Mouse (Mus musculus): ENCODE measurements around the gene Dnttip2. TPM values are rescaled to one million over a fixed set of nuclear protein-coding genes. Genes with fewer than 3 reads are reported as not detected.

The Dnttip2 gene
- polyA plus RNA-seq, 1 experiment from 2014 or later: 96.8 TPM

DNA sequence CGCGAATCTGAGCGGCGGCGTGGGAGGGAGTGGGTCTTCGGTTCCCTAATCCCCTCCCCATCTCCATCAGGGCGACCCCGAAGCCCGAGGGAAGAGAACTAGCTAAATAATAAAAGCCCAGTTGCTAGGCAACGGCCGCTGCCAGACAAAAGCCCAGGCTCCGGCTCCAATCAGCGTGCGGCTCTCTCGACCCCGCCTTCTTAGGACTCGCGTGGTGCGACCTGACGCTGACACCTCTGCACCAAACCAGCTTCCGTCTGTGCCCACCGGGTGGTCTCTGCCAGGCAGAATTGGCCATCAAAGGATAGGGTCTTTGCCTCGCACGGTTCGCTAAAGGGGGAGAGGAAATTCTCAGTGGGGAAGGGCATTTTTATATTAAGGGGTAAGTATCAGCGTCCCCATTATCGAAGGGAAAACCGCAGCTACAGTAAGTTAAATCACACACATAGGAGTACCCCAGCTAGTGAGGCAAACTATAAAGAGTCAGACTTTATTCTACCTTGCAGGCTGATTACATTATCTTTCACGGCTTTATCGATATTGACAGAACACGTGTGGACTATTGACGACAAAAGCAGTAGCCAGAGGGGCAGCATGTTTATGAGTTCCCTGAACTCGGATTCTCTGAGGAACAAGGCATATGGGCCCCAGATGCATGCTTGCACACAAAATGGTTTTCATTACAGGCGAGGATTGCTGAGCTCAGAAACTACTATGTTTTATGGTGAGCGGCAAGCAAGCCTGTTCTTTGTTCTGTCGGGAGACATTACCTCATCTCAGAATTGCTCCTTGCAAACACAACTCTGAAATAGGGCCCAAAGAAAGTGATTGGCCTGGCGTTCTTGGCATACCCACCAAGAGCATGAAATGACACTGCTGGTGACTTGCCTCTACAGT lies 20.0 kb downstream of the Dnttip2 start, which contains the start of gene Bcar3:
Gene Bcar3, plus strand, starts transcription at position 183 of the 897 bp plus-strand sequence.
- WGBS: 5% methylated on average over 37 of the region's 37 CpGs
- DNase-seq (ENCODE audit: low spot score, missing footprints) (peak; percentile 98), ATAC-seq (ENCODE audit: low FRiP score) (peak; percentile 86)
- Histone ChIP-seq H3K4me2 (peak within 1 kb of the TSS; percentile 71), H3K9ac (ENCODE audit: low read length) (peak within 1 kb of the TSS; percentile 97), H3K27me3 (ENCODE audit: control insufficient read depth, insufficient read depth, low read length) (no peaks in the 10 kb centered on the region), H3K36me3 (ENCODE audit: control insufficient read depth, insufficient read depth, low read length) (no peaks in the 10 kb centered on the region), H3K4me1 (ENCODE audit: control insufficient read depth, insufficient read depth, low read length) (peaks cover 21% of the 10 kb centered on the region), H3K4me3 (ENCODE audit: low read depth, low read length) (peak within 1 kb of the TSS; percentile 88), H3K9me3 (ENCODE audit: control insufficient read depth, low read length) (no peaks in the 10 kb centered on the region), H3K27ac (ENCODE audit: low read depth, low read length) (peak within 1 kb of the TSS; percentile 98)

DNA sequence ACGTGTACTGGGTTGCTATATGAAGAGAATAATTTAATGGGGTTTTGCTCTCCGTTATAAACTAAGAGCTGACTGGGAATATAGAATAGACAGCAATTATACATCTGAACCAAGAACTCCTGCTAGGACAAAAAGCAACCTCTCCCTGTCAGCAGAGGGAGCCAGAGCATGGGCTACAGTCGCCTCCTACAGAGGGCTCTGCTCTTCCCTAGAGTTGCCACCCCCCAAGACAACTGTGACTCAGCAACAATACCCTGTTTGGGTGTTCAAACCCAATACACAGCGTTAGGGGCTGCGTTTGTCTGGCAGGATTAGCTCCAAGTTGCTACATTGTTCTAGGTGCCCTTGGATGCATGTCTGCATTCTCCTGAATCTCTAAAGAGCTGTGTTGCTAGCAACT lies 21.3 kb downstream of the Dnttip2 start:
- no peaks in the 10 kb centered on the region for H3K27me3 ChIP-seq (ENCODE audit: control insufficient read depth, insufficient read depth, low read length)
- H3K4me2 ChIP-seq: no peak overlapping the region
- peaks cover 21% of the 10 kb centered on the region for H3K4me1 ChIP-seq (ENCODE audit: control insufficient read depth, insufficient read depth, low read length)
- no peak overlapping the region for H3K9ac ChIP-seq (ENCODE audit: low read length)
- 6% methylated on average over 5 of the region's 5 CpGs for WGBS
- DNase-seq (ENCODE audit: low spot score, missing footprints) (peak; percentile 93), ATAC-seq (ENCODE audit: low FRiP score) (no peak)
- H3K9me3 ChIP-seq (ENCODE audit: control insufficient read depth, low read length): no peaks in the 10 kb centered on the region
- no peaks in the 10 kb centered on the region for H3K36me3 ChIP-seq (ENCODE audit: control insufficient read depth, insufficient read depth, low read length)
- no peak overlapping the region for H3K27ac ChIP-seq (ENCODE audit: low read depth, low read length)
- no peak overlapping the region for H3K4me3 ChIP-seq (ENCODE audit: low read depth, low read length)

GRCm38 (mm10) chr3:122296979-122297378 lies 22.8 kb downstream of the Dnttip2 start:
- WGBS: 61% methylated on average over 5 of the region's 5 CpGs
- Histone ChIP-seq H3K36me3 (ENCODE audit: control insufficient read depth, insufficient read depth, low read length) (no peaks in the 10 kb centered on the region), H3K27ac (ENCODE audit: low read depth, low read length) (no peak overlapping the region), H3K27me3 (ENCODE audit: control insufficient read depth, insufficient read depth, low read length) (no peaks in the 10 kb centered on the region), H3K4me1 (ENCODE audit: control insufficient read depth, insufficient read depth, low read length) (peaks cover 17% of the 10 kb centered on the region), H3K4me2 (no peak overlapping the region), H3K9me3 (ENCODE audit: control insufficient read depth, low read length) (no peaks in the 10 kb centered on the region), H3K4me3 (ENCODE audit: low read depth, low read length) (no peak overlapping the region), H3K9ac (ENCODE audit: low read length) (no peak overlapping the region)
- ATAC-seq (ENCODE audit: low FRiP score): no peak
- DNase-seq (ENCODE audit: low spot score, missing footprints): peak; percentile 82

DNA sequence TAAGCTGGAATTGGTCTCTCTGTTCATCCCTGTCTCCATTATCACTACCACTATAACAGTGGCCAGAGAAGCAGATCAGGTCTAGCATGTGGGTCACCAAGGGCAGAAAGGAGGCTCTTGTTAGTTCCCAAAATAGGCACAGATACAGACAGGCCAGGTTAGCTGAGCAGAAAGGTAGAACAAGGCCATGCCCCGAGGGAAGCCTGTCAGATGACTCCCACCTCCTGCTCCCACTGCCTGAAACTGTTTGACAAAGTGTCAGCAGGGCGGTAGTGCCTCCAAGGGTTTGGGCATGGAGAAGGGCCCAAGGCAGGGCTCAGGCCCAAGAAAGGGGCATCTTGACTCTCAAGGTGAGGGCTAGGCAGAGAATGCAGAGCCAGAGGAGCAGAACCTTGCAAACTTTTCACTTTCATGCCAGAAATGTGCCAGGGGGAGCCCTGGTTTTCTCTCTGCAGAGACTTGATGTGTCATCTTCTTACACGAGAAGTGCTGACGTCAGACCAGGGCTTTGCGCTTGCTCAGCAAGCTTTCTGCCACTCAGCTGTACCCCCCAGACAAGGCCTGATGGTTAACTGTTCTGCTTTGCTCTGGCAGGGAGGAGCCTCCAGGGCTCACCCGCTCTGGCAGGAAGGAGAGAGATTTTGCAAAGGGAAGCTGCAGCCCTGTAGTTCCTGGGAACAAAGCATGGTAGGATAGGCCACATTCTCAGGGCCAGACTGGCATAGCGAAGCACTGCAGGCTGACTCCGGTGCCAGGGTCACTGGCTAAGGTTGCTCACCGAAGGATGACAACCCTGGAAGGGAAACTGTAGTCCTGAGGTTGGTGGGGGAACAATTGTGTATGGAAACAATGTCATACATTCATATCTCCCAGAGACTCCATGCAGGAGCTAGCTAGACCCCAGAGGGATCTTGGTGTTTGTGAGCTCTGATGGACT lies 27.1 kb downstream of the Dnttip2 start:
- no peak for ATAC-seq (ENCODE audit: low FRiP score)
- 71% methylated on average over 9 of the region's 9 CpGs for WGBS
- peak; percentile 73 for DNase-seq (ENCODE audit: low spot score, missing footprints)

DNA sequence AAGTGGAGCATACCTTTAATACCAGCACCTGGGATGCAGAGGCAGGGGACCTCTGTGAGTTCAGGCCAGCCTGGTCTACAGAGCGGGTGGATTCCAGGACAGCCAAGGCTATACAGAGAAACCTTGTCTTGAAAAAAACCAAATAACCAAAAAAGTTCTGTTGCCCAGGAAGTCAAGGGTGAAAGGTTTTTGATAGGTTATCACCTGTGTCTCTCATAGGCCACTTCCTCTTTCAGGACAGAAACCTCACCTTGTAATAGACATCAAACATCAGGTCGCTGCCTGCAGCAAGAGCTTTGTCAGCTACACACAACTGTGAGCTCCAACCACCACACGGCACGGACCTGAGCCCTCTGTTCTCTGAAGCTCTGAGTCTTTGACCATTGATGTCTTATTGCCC lies 30.4 kb downstream of the Dnttip2 start:
- Histone ChIP-seq H3K4me2 (no peak overlapping the region), H3K4me1 (ENCODE audit: control insufficient read depth, insufficient read depth, low read length) (no peaks in the 10 kb centered on the region), H3K9ac (ENCODE audit: low read length) (no peak overlapping the region), H3K4me3 (ENCODE audit: low read depth, low read length) (no peak overlapping the region), H3K9me3 (ENCODE audit: control insufficient read depth, low read length) (no peaks in the 10 kb centered on the region), H3K36me3 (ENCODE audit: control insufficient read depth, insufficient read depth, low read length) (no peaks in the 10 kb centered on the region), H3K27me3 (ENCODE audit: control insufficient read depth, insufficient read depth, low read length) (no peaks in the 10 kb centered on the region), H3K27ac (ENCODE audit: low read depth, low read length) (no peak overlapping the region)
- WGBS: 89% methylated on average over 4 of the region's 4 CpGs
- DNase-seq (ENCODE audit: low spot score, missing footprints) (no peak), ATAC-seq (ENCODE audit: low FRiP score) (no peak)

More for the DNA sequence above, 27.1 kb downstream of the Dnttip2 start:
- Histone ChIP-seq H3K4me3 (ENCODE audit: low read depth, low read length) (no peak overlapping the region), H3K27me3 (ENCODE audit: control insufficient read depth, insufficient read depth, low read length) (no peaks in the 10 kb centered on the region), H3K9me3 (ENCODE audit: control insufficient read depth, low read length) (no peaks in the 10 kb centered on the region), H3K4me1 (ENCODE audit: control insufficient read depth, insufficient read depth, low read length) (no peaks in the 10 kb centered on the region; the same call in 1 of the 2 replicates), H3K36me3 (ENCODE audit: control insufficient read depth, insufficient read depth, low read length) (no peaks in the 10 kb centered on the region), H3K27ac (ENCODE audit: low read depth, low read length) (no peak overlapping the region), H3K4me2 (no peak overlapping the region), H3K9ac (ENCODE audit: low read length) (no peak overlapping the region)

DNA sequence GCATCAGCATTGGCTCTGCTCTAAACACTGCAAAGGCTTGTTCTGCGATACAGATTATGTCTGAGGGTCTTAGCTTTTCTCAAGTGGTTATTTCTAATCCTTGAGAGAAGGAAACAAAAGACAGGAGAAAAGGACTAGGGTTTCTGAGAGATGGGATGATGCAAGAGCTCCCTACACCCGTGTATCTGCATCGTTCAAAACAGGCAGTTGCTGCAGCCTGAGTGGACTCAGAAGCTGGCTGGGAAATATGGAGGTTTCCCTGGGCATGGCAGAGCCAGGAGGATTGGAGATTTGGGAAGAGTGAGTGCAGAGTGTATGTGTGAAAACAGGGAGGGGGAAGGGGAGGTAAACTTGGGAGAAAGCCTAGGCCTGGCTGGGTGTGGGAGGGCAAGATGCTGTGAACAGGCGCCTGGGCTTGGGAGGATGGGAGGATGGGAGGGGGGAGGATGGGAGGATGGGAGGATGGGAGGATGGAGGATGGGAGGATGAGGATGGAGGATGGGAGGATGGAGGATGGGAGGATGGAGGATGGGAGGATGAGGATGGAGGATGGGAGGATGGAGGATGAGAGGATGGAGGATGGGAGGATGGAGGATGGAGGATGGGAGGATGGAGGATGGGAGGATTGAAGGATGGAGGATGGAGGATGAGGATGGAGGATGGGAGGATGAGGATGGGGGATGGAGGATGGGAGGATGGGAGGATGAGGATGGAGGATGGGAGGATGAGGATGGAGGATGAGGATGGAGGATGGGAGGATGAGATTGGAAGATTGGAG lies 33.9 kb downstream of the Dnttip2 start:
- Histone ChIP-seq H3K27ac (ENCODE audit: low read depth, low read length) (no peak overlapping the region), H3K4me3 (ENCODE audit: low read depth, low read length) (no peak overlapping the region), H3K27me3 (ENCODE audit: control insufficient read depth, insufficient read depth, low read length) (no peaks in the 10 kb centered on the region), H3K4me2 (no peak overlapping the region), H3K4me1 (ENCODE audit: control insufficient read depth, insufficient read depth, low read length) (no peaks in the 10 kb centered on the region), H3K36me3 (ENCODE audit: control insufficient read depth, insufficient read depth, low read length) (no peaks in the 10 kb centered on the region), H3K9ac (ENCODE audit: low read length) (no peak overlapping the region), H3K9me3 (ENCODE audit: control insufficient read depth, low read length) (no peaks in the 10 kb centered on the region)
- 52% methylated on average over 4 of the region's 4 CpGs for WGBS
- ATAC-seq (ENCODE audit: low FRiP score) (no peak), DNase-seq (ENCODE audit: low spot score, missing footprints) (peak; percentile 83)

GRCm38 (mm10) chr3:122308981-122309380 lies 34.8 kb downstream of the Dnttip2 start:
- Histone ChIP-seq H3K27me3 (ENCODE audit: control insufficient read depth, insufficient read depth, low read length) (no peaks in the 10 kb centered on the region), H3K4me2 (no peak overlapping the region), H3K36me3 (ENCODE audit: control insufficient read depth, insufficient read depth, low read length) (no peaks in the 10 kb centered on the region), H3K27ac (ENCODE audit: low read depth, low read length) (no peak overlapping the region), H3K9ac (ENCODE audit: low read length) (no peak overlapping the region), H3K4me1 (ENCODE audit: control insufficient read depth, insufficient read depth, low read length) (0 out of 2 replicates have a peak, but pooled peaks cover 2% of the 10 kb centered on the region), H3K9me3 (ENCODE audit: control insufficient read depth, low read length) (no peaks in the 10 kb centered on the region), H3K4me3 (ENCODE audit: low read depth, low read length) (no peak overlapping the region)
- DNase-seq (ENCODE audit: low spot score, missing footprints) (peak; percentile 75), ATAC-seq (ENCODE audit: low FRiP score) (no peak)
- WGBS: 40% methylated on average over 6 of the region's 6 CpGs

- ATAC-seq (ENCODE audit: low FRiP score): peak; percentile 59; the same call in 1 of the 2 replicates
- no peaks in the 10 kb centered on the region for H3K36me3 ChIP-seq (ENCODE audit: control insufficient read depth, insufficient read depth, low read length)
- H3K4me1 ChIP-seq (ENCODE audit: control insufficient read depth, insufficient read depth, low read length): 0 out of 2 replicates have a peak, but pooled peaks cover 2% of the 10 kb centered on the region
- 16% methylated on average over 2 of the region's 2 CpGs for WGBS
- no peak overlapping the region for H3K4me3 ChIP-seq (ENCODE audit: low read depth, low read length)
- no peaks in the 10 kb centered on the region for H3K9me3 ChIP-seq (ENCODE audit: control insufficient read depth, low read length)
- no peak overlapping the region for H3K9ac ChIP-seq (ENCODE audit: low read length)
- no peak overlapping the region for H3K27ac ChIP-seq (ENCODE audit: low read depth, low read length)
- H3K4me2 ChIP-seq: no peak overlapping the region
- peak; percentile 100 for DNase-seq (ENCODE audit: low spot score, missing footprints)
- no peaks in the 10 kb centered on the region for H3K27me3 ChIP-seq (ENCODE audit: control insufficient read depth, insufficient read depth, low read length)
Measured at GRCm38 (mm10) chr3:122312078-122312477, 37.9 kb downstream of the Dnttip2 start.

Data from midbrain, embryonic 11.5 days (tissue).